Mouse (Mus musculus) MEL (cell line): ENCODE measurements at regions not wholly inside any gene's neighbourhood (a gene's known extent, or its start where the extent isn't known, plus 50 kb on each side); places are given as distances from the start of the nearest gene placed in this dataset.

Source experiments
- DNase-seq: peaks from one replicate; pipeline ENCODE4 v3.0.0; 2011; ENCODE audit warnings: low read depth, low spot score
- H3K27ac ChIP-seq: 2 replicates; pipeline ENCODE4 v1.5.1; 2012; ENCODE audit warnings: low read depth, mild to moderate bottlenecking, control low read depth, low read length, moderate library complexity; ENCODE audit not compliant: control insufficient read depth
- H3K27me3 ChIP-seq, 2 experiments: fragments of 150-350 bp in 1 of 2; sonication (generic) in 1 of 2; 2 replicates each; pipeline ENCODE4 v1.6.1; 2012; ENCODE audit warnings: low read length in 2 of 2, mild to moderate bottlenecking in 2 of 2, improper control_type of control experiment in 1 of 2, moderate library complexity in 1 of 2; ENCODE audit not compliant: insufficient read depth in 2 of 2, control insufficient read depth in 1 of 2
- H3K36me3 ChIP-seq, 2 experiments: 2 replicates each; pipeline ENCODE4 v1.6.1; 2012 to 2014; ENCODE audit warnings: low read length in 2 of 2, improper control_type of control experiment in 1 of 2, inconsistent platforms in 1 of 2, mild to moderate bottlenecking in 1 of 2; ENCODE audit not compliant: insufficient read depth in 2 of 2, control insufficient read depth in 1 of 2
- H3K4me1 ChIP-seq, 2 experiments: fragments of 150-350 bp in 1 of 2; sonication (generic) in 1 of 2; 2 replicates each; pipeline ENCODE4 v1.6.1; 2012; ENCODE audit warnings: low read length in 2 of 2, improper control_type of control experiment in 1 of 2, mild to moderate bottlenecking in 1 of 2; ENCODE audit not compliant: insufficient read depth in 2 of 2, control insufficient read depth in 1 of 2
- H3K4me3 ChIP-seq, 2 experiments: fragments of 150-350 bp in 1 of 2; sonication (generic) in 1 of 2; 2 replicates each; pipeline ENCODE4 v1.5.1; 2012; ENCODE audit warnings: low read depth in 2 of 2, low read length in 2 of 2, mild to moderate bottlenecking in 2 of 2, moderate library complexity in 2 of 2, control low read depth in 1 of 2, improper control_type of control experiment in 1 of 2; ENCODE audit not compliant: control insufficient read depth in 1 of 2, insufficient read depth in 1 of 2
- H3K79me2 ChIP-seq: 2 replicates; pipeline ENCODE4 v1.6.1; 2012; ENCODE audit warnings: mild to moderate bottlenecking, low read length, moderate library complexity; ENCODE audit not compliant: control insufficient read depth, poor library complexity, insufficient read depth
- H3K9ac ChIP-seq: 2 replicates; pipeline ENCODE4 v1.6.1; 2012; ENCODE audit warnings: low read depth, mild to moderate bottlenecking, control low read depth, low read length, moderate library complexity; ENCODE audit not compliant: control insufficient read depth, poor library complexity, severe bottlenecking
- H3K9me3 ChIP-seq: fragments of 150-350 bp; sonication (generic); replicated peaks from 2 replicates; pipeline ENCODE4 v1.6.1; 2012; ENCODE audit warnings: mild to moderate bottlenecking, low read length, improper control_type of control experiment, moderate library complexity; ENCODE audit not compliant: insufficient read depth
- BHLHE40 ChIP-seq: IDR thresholded peaks from 2 replicates; pipeline ENCODE4 v1.6.1; 2012; ENCODE audit warnings: low read depth, mild to moderate bottlenecking, inconsistent platforms, low read length, improper control_type of control experiment, borderline replicate concordance
- CHD1 ChIP-seq: IDR thresholded peaks from 2 replicates; pipeline ENCODE4 v1.6.1; 2012; ENCODE audit warnings: low read depth, mild to moderate bottlenecking, inconsistent platforms, low read length, improper control_type of control experiment
- CTCF ChIP-seq, 3 experiments: IDR thresholded peaks in 2 of 3; conservative IDR thresholded peaks in 1 of 3; 2 replicates each; pipeline ENCODE4 v1.5.1; 2011 to 2012; ENCODE audit warnings: low read length in 3 of 3, low read depth in 2 of 3, mild to moderate bottlenecking in 2 of 3, improper control_type of control experiment in 1 of 3, inconsistent platforms in 1 of 3, mixed read lengths in 1 of 3, moderate library complexity in 1 of 3; ENCODE audit not compliant: control insufficient read depth in 1 of 3, insufficient read depth in 1 of 3, poor library complexity in 1 of 3, severe bottlenecking in 1 of 3
- EP300 ChIP-seq, 2 experiments: IDR thresholded peaks; 2 replicates each; pipeline ENCODE4 v1.6.1; 2011; ENCODE audit warnings: improper control_type of control experiment in 2 of 2, low read length in 2 of 2, low read depth in 1 of 2, mild to moderate bottlenecking in 1 of 2
- ETS1 ChIP-seq: IDR thresholded peaks from 2 replicates; pipeline ENCODE4 v1.6.1; 2012; ENCODE audit warnings: low read depth, mild to moderate bottlenecking, inconsistent platforms, low read length, improper control_type of control experiment, moderate library complexity
- GABPA ChIP-seq: IDR thresholded peaks from 2 replicates; pipeline ENCODE4 v1.6.1; 2012; ENCODE audit warnings: low read depth, mild to moderate bottlenecking, inconsistent platforms, low read length, improper control_type of control experiment, moderate library complexity
- HCFC1 ChIP-seq: IDR thresholded peaks from 2 replicates; pipeline ENCODE4 v1.6.1; 2012; ENCODE audit warnings: low read depth, mild to moderate bottlenecking, inconsistent platforms, low read length, improper control_type of control experiment, moderate library complexity
- JUND ChIP-seq: IDR thresholded peaks from 2 replicates; pipeline ENCODE4 v1.6.1; 2011; ENCODE audit warnings: low read depth, mild to moderate bottlenecking, improper control_type of control experiment, low read length
- KAT2A ChIP-seq: conservative IDR thresholded peaks from 2 replicates; pipeline ENCODE4 v1.6.1; 2012; ENCODE audit warnings: low read depth, low read length, improper control_type of control experiment, inconsistent platforms
- MAFK ChIP-seq: IDR thresholded peaks from 2 replicates; pipeline ENCODE4 v1.6.1; 2011; ENCODE audit warnings: low read depth, mild to moderate bottlenecking, low read length, improper control_type of control experiment, borderline replicate concordance
- MAX ChIP-seq: IDR thresholded peaks from 2 replicates; pipeline ENCODE4 v1.6.1; 2011; ENCODE audit warnings: low read length, improper control_type of control experiment
- MAZ ChIP-seq: IDR thresholded peaks from 2 replicates; pipeline ENCODE4 v1.6.1; 2012; ENCODE audit warnings: low read depth, mild to moderate bottlenecking, inconsistent platforms, low read length, improper control_type of control experiment
- MYB ChIP-seq: IDR thresholded peaks from 2 replicates; pipeline ENCODE4 v1.6.1; 2011; ENCODE audit warnings: mild to moderate bottlenecking, low read depth, low read length, improper control_type of control experiment
- NELFE ChIP-seq: IDR thresholded peaks from 2 replicates; pipeline ENCODE4 v1.6.1; 2011; ENCODE audit warnings: low read depth, low read length, improper control_type of control experiment
- NRF1 ChIP-seq: IDR thresholded peaks from 2 replicates; pipeline ENCODE4 v1.6.1; 2014; ENCODE audit warnings: low read depth, mild to moderate bottlenecking, inconsistent platforms, low read length, improper control_type of control experiment, moderate library complexity; ENCODE audit not compliant: poor library complexity, insufficient read depth, severe bottlenecking
- POLR2A ChIP-seq, 2 experiments: IDR thresholded peaks; 2 replicates each; pipeline ENCODE4 v1.6.1; 2011 to 2012; ENCODE audit warnings: low read length in 2 of 2, mild to moderate bottlenecking in 2 of 2, control low read depth in 1 of 2, improper control_type of control experiment in 1 of 2, low read depth in 1 of 2, moderate library complexity in 1 of 2; ENCODE audit not compliant: control insufficient read depth in 1 of 2, insufficient read depth in 1 of 2, poor library complexity in 1 of 2
- POLR2AphosphoS2 ChIP-seq: IDR thresholded peaks from 2 replicates; pipeline ENCODE4 v1.6.1; 2011; ENCODE audit warnings: low read length, improper control_type of control experiment
- RAD21 ChIP-seq: IDR thresholded peaks from 2 replicates; pipeline ENCODE4 v1.6.1; 2011; ENCODE audit warnings: mild to moderate bottlenecking, low read depth, low read length, improper control_type of control experiment
- SIN3A ChIP-seq: IDR thresholded peaks from 2 replicates; pipeline ENCODE4 v1.6.1; 2012; ENCODE audit warnings: low read length, improper control_type of control experiment, inconsistent platforms
- TBP ChIP-seq: IDR thresholded peaks from 2 replicates; pipeline ENCODE4 v1.8.0; 2011; ENCODE audit warnings: low read depth, low read length, improper control_type of control experiment
- UBTF ChIP-seq: IDR thresholded peaks from 2 replicates; pipeline ENCODE4 v1.6.1; 2012; ENCODE audit warnings: low read depth, mild to moderate bottlenecking, inconsistent platforms, low read length, improper control_type of control experiment, moderate library complexity, borderline replicate concordance; ENCODE audit not compliant: insufficient read depth
- USF1 ChIP-seq: IDR thresholded peaks from 2 replicates; pipeline ENCODE4 v1.6.1; 2014; ENCODE audit warnings: low read depth, mild to moderate bottlenecking, inconsistent platforms, low read length, improper control_type of control experiment, moderate library complexity
- ZKSCAN1 ChIP-seq: IDR thresholded peaks from 2 replicates; pipeline ENCODE4 v1.6.1; 2012; ENCODE audit warnings: low read depth, mild to moderate bottlenecking, inconsistent platforms, low read length, improper control_type of control experiment, moderate library complexity
- ZMIZ1 ChIP-seq: IDR thresholded peaks from 2 replicates; pipeline ENCODE4 v1.6.1; 2012; ENCODE audit warnings: low read depth, mild to moderate bottlenecking, inconsistent platforms, low read length, improper control_type of control experiment, moderate library complexity
- ZNF384 ChIP-seq: IDR thresholded peaks from 2 replicates; pipeline ENCODE4 v1.6.1; 2012; ENCODE audit warnings: low read depth, mild to moderate bottlenecking, inconsistent platforms, low read length, improper control_type of control experiment

- TF ChIP-seq SIN3A (no peak), EP300 (IDR thresholded peaks at IDR 0.05; ENCODE audit: low read depth in 1 of 2, low read length in 2 of 2) (no peak), KAT2A (no peak), ETS1 (no peak), JUND (no peak), ZKSCAN1 (no peak), TBP (no peak), NELFE (no peak), ZNF384 (no peak), ZMIZ1 (no peak), CHD1 (no peak), CTCF (IDR thresholded peaks at IDR 0.05 in 2 of 3, conservative IDR thresholded peaks at IDR 0.05 in 1 of 3; ENCODE audit: control insufficient read depth in 1 of 3, insufficient read depth in 1 of 3, low read depth in 2 of 3, low read length in 3 of 3, poor library complexity in 1 of 3, severe bottlenecking in 1 of 3) (no peak), MYB (no peak), NRF1 (no peak)
- TF ChIP-seq, all 39 proteins: peak for 0
- Histone ChIP-seq H3K9me3 (no peaks in the 10 kb centered on the region), H3K79me2 (no peaks in the 10 kb centered on the region), H3K9ac (no peak overlapping the region), H3K4me1 (no peaks in the 10 kb centered on the region), H3K27me3 (no peaks in the 10 kb centered on the region), H3K36me3 (no peaks in the 10 kb centered on the region), H3K4me3 (no peak overlapping the region), H3K27ac (no peak overlapping the region)
- no peak for DNase-seq
These were observed 628.0 kb downstream of the Cdh9 start for GRCm38 (mm10) chr15:17356586-17356985.

GRCm38 (mm10) chr15:17357083-17357774, 628.7 kb downstream of the Cdh9 start:
- Histone ChIP-seq H3K27ac (no peak overlapping the region), H3K4me3 (no peak overlapping the region), H3K36me3 (no peaks in the 10 kb centered on the region), H3K4me1 (no peaks in the 10 kb centered on the region), H3K9me3 (no peaks in the 10 kb centered on the region), H3K27me3 (no peaks in the 10 kb centered on the region), H3K79me2 (no peaks in the 10 kb centered on the region), H3K9ac (no peak overlapping the region)
- TF ChIP-seq KAT2A, result no peak
- TF ChIP-seq UBTF, result no peak
- TF ChIP-seq HCFC1, result no peak
- TF ChIP-seq MAFK, result no peak
- TF ChIP-seq EP300 (IDR thresholded peaks at IDR 0.05; ENCODE audit: low read depth in 1 of 2, low read length in 2 of 2), result no peak
- TF ChIP-seq POLR2A (IDR thresholded peaks at IDR 0.05; ENCODE audit: control insufficient read depth in 1 of 2, insufficient read depth in 1 of 2, low read depth in 1 of 2, low read length in 2 of 2, poor library complexity in 1 of 2), result no peak
- TF ChIP-seq CHD1, result no peak
- TF ChIP-seq NRF1, result no peak
- no peak for TF ChIP-seq USF1
- TF ChIP-seq JUND, result no peak
- TF ChIP-seq ZNF384, result no peak
- no peak for TF ChIP-seq MAZ
- no peak for TF ChIP-seq POLR2AphosphoS2
- TF ChIP-seq MAX, result no peak
- TF ChIP-seq ZMIZ1, result no peak
- no peak for TF ChIP-seq BHLHE40
- no peak for TF ChIP-seq MYB
- no peak for TF ChIP-seq RAD21
- TF ChIP-seq GABPA, result no peak
- TF ChIP-seq NELFE, result no peak
- DNase-seq, result no peak
